Mouse (Mus musculus) lung, postnatal 0 days (tissue): ENCODE data around the gene Ksr1.

Experiments used
- CTCF ChIP-seq: IDR thresholded peaks from 2 replicates; pipeline ENCODE4 v1.5.1; 2016; ENCODE audit warnings: antibody characterized with exemption, mild to moderate bottlenecking
- EP300 ChIP-seq: IDR thresholded peaks from 2 replicates; pipeline ENCODE4 v1.6.1; 2016; ENCODE audit warnings: antibody characterized with exemption, mild to moderate bottlenecking, control low read depth

GRCm38 (mm10) chr11:79058610-79059009 lies 87.6 kb downstream of the Ksr1 start:
- TF ChIP-seq EP300 (no peak), CTCF (no peak)
